Mouse (Mus musculus) stomach, embryonic 14.5 days (tissue): ENCODE measurements around the gene Fxn. TPM values are rescaled to one million over a fixed set of nuclear protein-coding genes. Genes with fewer than 3 reads are reported as not detected.

Experiments used
- ATAC-seq: fragments of 200-750 bp; cut with Nextera tagmentation; 2 replicates; pipeline ENCODE4 v1.8.0; 2017; ENCODE audit warnings: low read depth, moderate TSS enrichment; ENCODE audit not compliant: insufficient number of reproducible peaks, insufficient read depth, low FRiP score
- H3K27ac ChIP-seq: fragments of 300-500 bp; sonication (generic); 2 replicates; pipeline ENCODE4 v1.5.1; 2014; ENCODE audit warnings: mild to moderate bottlenecking, low read length, moderate library complexity, mixed read lengths
- H3K27me3 ChIP-seq: fragments of 300-500 bp; sonication (generic); 2 replicates; pipeline ENCODE4 v1.6.1; 2014; ENCODE audit warnings: low read length, control low read depth, mixed read lengths; ENCODE audit not compliant: control insufficient read depth, insufficient read depth
- H3K36me3 ChIP-seq: fragments of 300-500 bp; sonication (generic); 2 replicates; pipeline ENCODE4 v1.6.1; 2014; ENCODE audit warnings: mild to moderate bottlenecking, control low read depth, low read length, moderate library complexity, mixed read lengths; ENCODE audit not compliant: control insufficient read depth, insufficient read depth
- H3K4me1 ChIP-seq: fragments of 300-500 bp; sonication (generic); 2 replicates; pipeline ENCODE4 v1.6.1; 2014; ENCODE audit warnings: low read length, control low read depth, mixed read lengths; ENCODE audit not compliant: control insufficient read depth, insufficient read depth
- H3K4me2 ChIP-seq: fragments of 300-500 bp; sonication (generic); replicated peaks from 2 replicates; pipeline ENCODE4 v1.6.1; 2014; ENCODE audit warnings: low read depth, low read length, control low read depth
- H3K4me3 ChIP-seq: fragments of 300-500 bp; sonication (generic); 2 replicates; pipeline ENCODE4 v1.5.1; 2014; ENCODE audit warnings: low read depth, low read length, control low read depth
- H3K9ac ChIP-seq: fragments of 300-500 bp; sonication (generic); replicated peaks from 2 replicates; pipeline ENCODE4 v1.6.1; 2014; ENCODE audit warnings: low read depth, mild to moderate bottlenecking, control low read depth, low read length, moderate library complexity, mixed read lengths
- H3K9me3 ChIP-seq: fragments of 300-500 bp; sonication (generic); 2 replicates; pipeline ENCODE4 v1.6.1; 2016; ENCODE audit warnings: low read depth, low read length, control low read depth; ENCODE audit not compliant: control insufficient read depth
- WGBS: fragments of 180-500 bp; shearing (Covaris S2); extraction: QIAGEN DNeasy Blood & Tissue Kit; methylation state at CpG from one replicate; pipeline ENCODE4 v1.1.7; 2014; 5-methylcytosine and 5-hydroxymethylcytosine counted together
- polyA plus RNA-seq: library from polyadenylated mRNA; unstranded; fragments of >200 nt; fragmentation: Nextera tagmentation; extraction: Ambion mirVana; gene quantifications from 2 replicates; pipeline ENCODE4 v1.2.1, GENCODE M21; 2014

The Fxn gene
- polyA plus RNA-seq, 1 experiment from 2014 or later: 44.1 TPM

GRCm38 (mm10) chr19:24220795-24221445 lies 59.5 kb downstream of the Fxn start:
- no peaks in the 10 kb centered on the region for H3K36me3 ChIP-seq
- 17% methylated on average over 14 of the region's 14 CpGs for WGBS
- H3K9me3 ChIP-seq: no peaks in the 10 kb centered on the region
- no peak for ATAC-seq
- no peak overlapping the region for H3K9ac ChIP-seq
- peak overlapping the region; percentile 44; the same call in 1 of the 2 replicates for H3K27ac ChIP-seq
- H3K4me2 ChIP-seq: peak overlapping the region; percentile 3; the same call in 1 of the 2 replicates
- no peaks in the 10 kb centered on the region for H3K27me3 ChIP-seq
- 0 out of 2 replicates have a peak, but pooled peaks cover 3% of the 10 kb centered on the region for H3K4me1 ChIP-seq
- no peak overlapping the region for H3K4me3 ChIP-seq

- Histone ChIP-seq H3K36me3 (no peaks in the 10 kb centered on the region), H3K9ac (no peak overlapping the region), H3K4me1 (0 out of 2 replicates have a peak, but pooled peaks cover 3% of the 10 kb centered on the region), H3K4me2 (no peak overlapping the region), H3K27me3 (no peaks in the 10 kb centered on the region), H3K27ac (no peak overlapping the region), H3K9me3 (no peaks in the 10 kb centered on the region), H3K4me3 (no peak overlapping the region)
- WGBS: 74% methylated on average over 9 of the region's 9 CpGs
- no peak for ATAC-seq
Measured at GRCm38 (mm10) chr19:24219011-24219410, 61.4 kb downstream of the Fxn start.

- Histone ChIP-seq H3K4me1 (0 out of 2 replicates have a peak, but pooled peaks cover 3% of the 10 kb centered on the region), H3K4me2 (no peak overlapping the region), H3K27me3 (no peaks in the 10 kb centered on the region), H3K9ac (no peak overlapping the region), H3K9me3 (no peaks in the 10 kb centered on the region), H3K4me3 (no peak overlapping the region), H3K27ac (no peak overlapping the region), H3K36me3 (no peaks in the 10 kb centered on the region)
- WGBS: 46% methylated on average over 2 of the region's 2 CpGs
- ATAC-seq: no peak
Measured at GRCm38 (mm10) chr19:24218291-24218690, 62.1 kb downstream of the Fxn start.

DNA sequence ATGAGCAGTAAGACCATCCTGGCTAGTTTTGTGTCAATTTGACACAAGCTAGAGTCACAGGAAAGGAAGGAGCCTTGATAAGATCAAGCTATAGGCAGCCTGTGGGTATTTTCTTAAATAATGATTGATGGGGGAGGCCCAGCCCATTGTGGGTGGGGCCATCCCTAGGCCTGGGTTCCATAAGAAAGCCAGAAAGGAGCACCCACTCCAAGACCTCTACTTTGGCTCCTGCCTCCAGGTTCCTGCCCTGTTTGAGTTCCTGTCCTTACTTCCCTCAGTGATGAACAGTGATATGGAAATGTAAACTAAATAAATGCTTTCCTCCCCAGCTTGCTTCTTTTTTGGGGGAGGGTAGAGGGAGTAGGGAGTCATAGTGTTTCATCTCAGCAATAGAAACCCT lies 62.6 kb downstream of the Fxn start:
- H3K27ac ChIP-seq: no peak overlapping the region
- H3K4me3 ChIP-seq: no peak overlapping the region
- no peaks in the 10 kb centered on the region for H3K9me3 ChIP-seq
- H3K27me3 ChIP-seq: no peaks in the 10 kb centered on the region
- no peak for ATAC-seq
- no peak overlapping the region for H3K4me2 ChIP-seq
- 0 out of 2 replicates have a peak, but pooled peaks cover 3% of the 10 kb centered on the region for H3K4me1 ChIP-seq
- no peaks in the 10 kb centered on the region for H3K36me3 ChIP-seq
- no peak overlapping the region for H3K9ac ChIP-seq

DNA sequence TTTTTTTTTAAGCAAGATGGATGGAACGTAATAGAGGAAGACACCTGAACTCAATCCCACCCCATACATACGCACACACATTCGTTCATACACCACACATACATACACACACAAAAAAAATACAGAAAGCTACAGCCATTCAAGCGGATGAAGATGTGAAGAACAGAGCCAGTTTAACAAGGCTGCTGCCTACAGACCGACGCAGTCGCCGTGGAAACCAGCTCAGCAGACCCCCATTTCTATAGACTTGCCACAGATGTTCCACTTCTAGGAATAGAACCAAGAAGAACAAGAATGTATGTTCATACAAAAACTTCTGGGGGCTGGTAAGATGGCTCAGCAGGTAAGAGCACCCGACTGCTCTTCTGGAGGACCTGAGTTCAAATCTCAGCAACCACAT lies 63.6 kb downstream of the Fxn start:
- Histone ChIP-seq H3K9me3 (no peaks in the 10 kb centered on the region), H3K36me3 (no peaks in the 10 kb centered on the region), H3K4me1 (0 out of 2 replicates have a peak, but pooled peaks cover 3% of the 10 kb centered on the region), H3K27ac (no peak overlapping the region), H3K4me3 (no peak overlapping the region), H3K27me3 (no peaks in the 10 kb centered on the region), H3K9ac (no peak overlapping the region), H3K4me2 (no peak overlapping the region)
- no peak for ATAC-seq
- 90% methylated on average over 9 of the region's 9 CpGs for WGBS

GRCm38 (mm10) chr19:24214939-24215338 lies 65.5 kb downstream of the Fxn start:
- Histone ChIP-seq H3K9ac (no peak overlapping the region), H3K27ac (no peak overlapping the region), H3K4me2 (no peak overlapping the region), H3K4me1 (no peaks in the 10 kb centered on the region), H3K9me3 (no peaks in the 10 kb centered on the region), H3K36me3 (no peaks in the 10 kb centered on the region), H3K27me3 (no peaks in the 10 kb centered on the region), H3K4me3 (no peak overlapping the region)
- 87% methylated on average over 7 of the region's 7 CpGs for WGBS
- ATAC-seq: no peak

DNA sequence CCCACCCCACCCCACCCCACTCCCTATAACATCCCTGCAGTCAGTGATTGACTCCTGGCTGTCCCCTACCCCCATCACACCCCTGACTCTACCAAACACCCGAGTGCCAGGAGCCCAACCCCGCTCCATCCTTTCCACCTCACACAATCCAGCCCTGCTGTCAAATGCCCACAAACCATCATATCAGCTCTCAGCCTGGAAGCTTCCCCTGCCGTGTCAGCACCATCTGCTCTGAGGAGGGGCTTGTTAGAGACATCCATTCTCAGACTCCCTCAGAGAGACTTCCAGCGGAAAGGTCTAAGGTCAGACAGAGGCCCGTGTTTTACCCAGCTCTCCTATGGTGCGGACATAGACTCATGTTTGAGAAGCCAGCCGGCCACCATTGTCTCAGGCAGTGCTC lies 67.1 kb downstream of the Fxn start:
- Histone ChIP-seq H3K27ac (no peak overlapping the region), H3K27me3 (no peaks in the 10 kb centered on the region), H3K36me3 (no peaks in the 10 kb centered on the region), H3K9ac (no peak overlapping the region), H3K4me2 (no peak overlapping the region), H3K9me3 (no peaks in the 10 kb centered on the region), H3K4me3 (no peak overlapping the region), H3K4me1 (no peaks in the 10 kb centered on the region)
- 38% methylated on average over 7 of the region's 7 CpGs for WGBS
- ATAC-seq: no peak

- no peak for ATAC-seq
- no peak overlapping the region for H3K4me2 ChIP-seq
- no peaks in the 10 kb centered on the region for H3K4me1 ChIP-seq
- no peaks in the 10 kb centered on the region for H3K36me3 ChIP-seq
- H3K9me3 ChIP-seq: no peaks in the 10 kb centered on the region; the same call in 1 of the 2 replicates
- H3K27ac ChIP-seq: no peak overlapping the region
- no peaks in the 10 kb centered on the region for H3K27me3 ChIP-seq
- no peak overlapping the region for H3K4me3 ChIP-seq
- no peak overlapping the region for H3K9ac ChIP-seq
- WGBS: 81% methylated on average over 12 of the region's 12 CpGs
Measured at GRCm38 (mm10) chr19:24212552-24213249, 67.7 kb downstream of the Fxn start.
